Mouse (Mus musculus) cortical plate, adult 2 months (tissue): ENCODE measurements at regions not wholly inside any gene's neighbourhood (a gene's known extent, or its start where the extent isn't known, plus 50 kb on each side); places are given as distances from the start of the nearest gene placed in this dataset.

Experiments
- CTCF ChIP-seq: fragments of 200-500 bp; IDR thresholded peaks from 2 replicates; pipeline ENCODE4 v1.5.1; 2011; ENCODE audit warnings: mild to moderate bottlenecking, control low read depth, low read length; ENCODE audit not compliant: insufficient read depth; ENCODE audit errors: extremely low read depth
- POLR2A ChIP-seq: fragments of 200-500 bp; IDR thresholded peaks from 2 replicates; pipeline ENCODE4 v1.6.1; 2011; ENCODE audit warnings: mild to moderate bottlenecking, low read length, control low read depth; ENCODE audit not compliant: insufficient read depth; ENCODE audit errors: extremely low read depth

DNA sequence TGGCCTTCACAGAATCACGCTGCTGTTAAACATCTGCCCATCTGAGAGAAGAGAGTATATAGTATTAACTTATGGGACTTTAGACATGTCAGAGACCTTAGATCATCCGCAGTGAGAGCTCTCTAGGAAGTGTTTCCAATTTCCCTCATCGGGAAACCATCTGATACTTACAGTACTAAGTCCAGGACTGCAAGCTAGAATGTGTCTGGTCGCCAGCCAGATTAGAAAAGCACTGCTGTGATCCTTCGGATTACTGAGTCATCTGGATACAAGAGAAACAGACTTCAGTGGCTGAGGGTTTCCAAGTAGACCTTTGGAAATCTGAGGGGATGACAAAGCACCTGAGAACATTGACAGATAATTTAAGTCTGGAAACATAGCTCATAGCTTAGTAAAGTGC is 839.4 kb downstream of the Diaph3 start:
- no peak for TF ChIP-seq CTCF
- no peak for TF ChIP-seq POLR2A
